Mouse (Mus musculus): ENCODE data around the gene Rps11.

DNA sequence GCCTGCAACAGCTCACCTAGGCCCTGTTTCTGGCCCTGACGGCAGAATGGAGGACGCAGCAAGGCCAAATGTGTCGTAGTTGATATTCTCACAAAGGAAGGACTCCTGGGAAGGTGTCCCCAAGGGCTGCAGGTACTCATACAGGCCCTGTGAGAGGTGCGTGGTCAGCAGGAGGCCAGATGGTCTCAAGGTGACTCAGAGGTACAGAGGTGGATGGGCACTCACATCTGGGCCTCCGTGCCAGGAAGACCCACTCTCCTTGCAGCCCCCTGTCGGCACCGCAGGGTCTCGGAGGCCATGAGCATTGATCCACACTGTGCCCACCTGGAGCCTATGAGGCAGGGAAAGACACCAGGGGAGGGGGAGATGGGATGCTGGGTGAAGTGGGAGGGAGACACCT is 21.2 kb upstream of the Rps11 start:
- TF ChIP-seq CTCF (IDR thresholded peaks at IDR 0.05; ENCODE audit: insufficient read depth, low read length), result no peak
- TF ChIP-seq POLR2A (IDR thresholded peaks at IDR 0.05; ENCODE audit: borderline replicate concordance, extremely low read depth, low read depth, low read length), result no peak
